Mouse (Mus musculus): Measurements from ENCODE around the gene Ankrd54. TPM values are rescaled to one million over a fixed set of nuclear protein-coding genes. Genes with fewer than 3 reads are reported as not detected.

Gene Ankrd54
- 70.4 and 92.7 TPM in 2 replicates for polyA plus RNA-seq (2012; rRNA removed)

- H3K36me3 ChIP-seq (ENCODE audit: control insufficient read depth, insufficient read depth, low read length), result peaks cover 27% of the 10 kb centered on the region
- H3K4me3 ChIP-seq (ENCODE audit: low read depth, low read length), result peak within 1 kb of the TSS; percentile 75
- TF ChIP-seq POLR2A (IDR thresholded peaks at IDR 0.05; ENCODE audit: low read depth, low read length) (peak; percentile 73), CTCF (IDR thresholded peaks at IDR 0.05; ENCODE audit: extremely low read depth, insufficient read length, insufficient replicate concordance, low read depth, low read length) (no peak)
- H3K4me1 ChIP-seq (ENCODE audit: control insufficient read depth, insufficient read depth, insufficient read length, low read length), result peaks cover 13% of the 10 kb centered on the region
- H3K27me3 ChIP-seq (ENCODE audit: control insufficient read depth, insufficient read depth, low read length), result no peaks in the 10 kb centered on the region
- under 1% methylated on average over 80 of the region's 80 CpGs for WGBS
- peak within 1 kb of the TSS; percentile 31 for H3K27ac ChIP-seq (ENCODE audit: insufficient read depth, low read depth, low read length)
Observed at GRCm38 (mm10) chr15:79062376-79063159, at the start of gene Ankrd54. Ankrd54 (minus strand) TSS chr15:79062893.

GRCm38 (mm10) chr15:79111774-79112173 is 49.1 kb upstream of the Ankrd54 start:
- TF ChIP-seq CTCF (IDR thresholded peaks at IDR 0.05; ENCODE audit: extremely low read depth, insufficient read length, insufficient replicate concordance, low read depth, low read length) (no peak), POLR2A (IDR thresholded peaks at IDR 0.05; ENCODE audit: low read depth, low read length) (no peak)
- H3K27ac ChIP-seq (ENCODE audit: insufficient read depth, low read depth, low read length), result no peak overlapping the region
- H3K36me3 ChIP-seq (ENCODE audit: control insufficient read depth, insufficient read depth, low read length), result peaks cover 17% of the 10 kb centered on the region
- H3K27me3 ChIP-seq (ENCODE audit: control insufficient read depth, insufficient read depth, low read length), result no peaks in the 10 kb centered on the region
- WGBS, result 18% methylated on average over 4 of the region's 4 CpGs
- no peak overlapping the region for H3K4me3 ChIP-seq (ENCODE audit: low read depth, low read length)
- H3K4me1 ChIP-seq (ENCODE audit: control insufficient read depth, insufficient read depth, insufficient read length, low read length), result peaks cover 16% of the 10 kb centered on the region; the same call in 1 of the 2 replicates

- peaks cover 16% of the 10 kb centered on the region; the same call in 1 of the 2 replicates for H3K4me1 ChIP-seq (ENCODE audit: control insufficient read depth, insufficient read depth, insufficient read length, low read length)
- no peaks in the 10 kb centered on the region for H3K27me3 ChIP-seq (ENCODE audit: control insufficient read depth, insufficient read depth, low read length)
- H3K36me3 ChIP-seq (ENCODE audit: control insufficient read depth, insufficient read depth, low read length), result peaks cover 11% of the 10 kb centered on the region
- no peak for TF ChIP-seq POLR2A (IDR thresholded peaks at IDR 0.05; ENCODE audit: low read depth, low read length)
- TF ChIP-seq CTCF (IDR thresholded peaks at IDR 0.05; ENCODE audit: extremely low read depth, insufficient read length, insufficient replicate concordance, low read depth, low read length), result no peak
- peak overlapping the region; percentile 17 for H3K4me3 ChIP-seq (ENCODE audit: low read depth, low read length)
- WGBS, result 85% methylated on average over 2 of the region's 2 CpGs
- no peak overlapping the region; the same call in 1 of the 2 replicates for H3K27ac ChIP-seq (ENCODE audit: insufficient read depth, low read depth, low read length)
Observed at GRCm38 (mm10) chr15:79110528-79110927, 47.8 kb upstream of the Ankrd54 start.

GRCm38 (mm10) chr15:79110031-79110430 is 47.3 kb upstream of the Ankrd54 start:
- 23% methylated on average over 9 of the region's 9 CpGs for WGBS

GRCm38 (mm10) chr15:79109321-79109934 is 46.7 kb upstream of the Ankrd54 start:
- peak overlapping the region; percentile 86 for H3K27ac ChIP-seq (ENCODE audit: insufficient read depth, low read depth, low read length)
- TF ChIP-seq CTCF (IDR thresholded peaks at IDR 0.05; ENCODE audit: extremely low read depth, insufficient read length, insufficient replicate concordance, low read depth, low read length) (no peak), POLR2A (IDR thresholded peaks at IDR 0.05; ENCODE audit: low read depth, low read length) (peak; percentile 23; the same call in 1 of the 2 replicates)
- under 1% methylated on average over 46 of the region's 46 CpGs for WGBS

More at GRCm38 (mm10) chr15:79110031-79110430, 47.3 kb upstream of the Ankrd54 start:
- Histone ChIP-seq H3K36me3 (ENCODE audit: control insufficient read depth, insufficient read depth, low read length) (peaks cover 6% of the 10 kb centered on the region), H3K4me1 (ENCODE audit: control insufficient read depth, insufficient read depth, insufficient read length, low read length) (peaks cover 16% of the 10 kb centered on the region; the same call in 1 of the 2 replicates), H3K27me3 (ENCODE audit: control insufficient read depth, insufficient read depth, low read length) (no peaks in the 10 kb centered on the region), H3K27ac (ENCODE audit: insufficient read depth, low read depth, low read length) (0 out of 2 replicates have a peak overlapping the region, but pooled peaks have one; percentile 0), H3K4me3 (ENCODE audit: low read depth, low read length) (peak overlapping the region; percentile 94)
- TF ChIP-seq POLR2A (IDR thresholded peaks at IDR 0.05; ENCODE audit: low read depth, low read length) (no peak), CTCF (IDR thresholded peaks at IDR 0.05; ENCODE audit: extremely low read depth, insufficient read length, insufficient replicate concordance, low read depth, low read length) (no peak)

GRCm38 (mm10) chr15:79108421-79109320 is 46.0 kb upstream of the Ankrd54 start, which contains the start of gene Micall1:
Micall1 (plus strand) TSS chr15:79108898.
- Histone ChIP-seq H3K4me3 (ENCODE audit: low read depth, low read length) (peak within 1 kb of the TSS; percentile 94), H3K27me3 (ENCODE audit: control insufficient read depth, insufficient read depth, low read length) (no peaks in the 10 kb centered on the region), H3K4me1 (ENCODE audit: control insufficient read depth, insufficient read depth, insufficient read length, low read length) (peaks cover 16% of the 10 kb centered on the region; the same call in 1 of the 2 replicates), H3K36me3 (ENCODE audit: control insufficient read depth, insufficient read depth, low read length) (no peaks in the 10 kb centered on the region), H3K27ac (ENCODE audit: insufficient read depth, low read depth, low read length) (peak within 1 kb of the TSS; percentile 86)
- TF ChIP-seq POLR2A (IDR thresholded peaks at IDR 0.05; ENCODE audit: low read depth, low read length), result peak; percentile 68; the same call in 1 of the 2 replicates
- no peak for TF ChIP-seq CTCF (IDR thresholded peaks at IDR 0.05; ENCODE audit: extremely low read depth, insufficient read length, insufficient replicate concordance, low read depth, low read length)
- WGBS, result 1% methylated on average over 78 of the region's 85 CpGs

More at GRCm38 (mm10) chr15:79109321-79109934, 46.7 kb upstream of the Ankrd54 start:
- peak overlapping the region; percentile 94 for H3K4me3 ChIP-seq (ENCODE audit: low read depth, low read length)
- H3K36me3 ChIP-seq (ENCODE audit: control insufficient read depth, insufficient read depth, low read length), result no peaks in the 10 kb centered on the region
- H3K27me3 ChIP-seq (ENCODE audit: control insufficient read depth, insufficient read depth, low read length), result no peaks in the 10 kb centered on the region
- peaks cover 16% of the 10 kb centered on the region; the same call in 1 of the 2 replicates for H3K4me1 ChIP-seq (ENCODE audit: control insufficient read depth, insufficient read depth, insufficient read length, low read length)
